Mouse (Mus musculus): ENCODE results near the gene Themis.

Gene Themis

GRCm38 (mm10) chr10:28668261-28668660, at the start of gene Themis:
TSS of gene Themis (plus strand) at chr10:28668360.
- no peak for DNase-seq

- DNase-seq: no peak
Measured at GRCm38 (mm10) chr10:28619415-28619814, 48.7 kb upstream of the Themis start.

- DNase-seq: no peak
Measured at GRCm38 (mm10) chr10:28636096-28636495, 32.1 kb upstream of the Themis start.

- no peak for DNase-seq
Measured at GRCm38 (mm10) chr10:28641887-28642286, 26.3 kb upstream of the Themis start.

GRCm38 (mm10) chr10:28647855-28648254, 20.3 kb upstream of the Themis start:
- DNase-seq: no peak

- DNase-seq: no peak
Measured at GRCm38 (mm10) chr10:28649109-28649899, 18.9 kb upstream of the Themis start.

GRCm38 (mm10) chr10:28649900-28650160, 18.3 kb upstream of the Themis start:
- DNase-seq: no peak

- no peak for DNase-seq
Measured at GRCm38 (mm10) chr10:28651910-28652309, 16.2 kb upstream of the Themis start.

GRCm38 (mm10) chr10:28654733-28655132, 13.4 kb upstream of the Themis start:
- DNase-seq: no peak

- no peak for DNase-seq
Measured at GRCm38 (mm10) chr10:28665141-28665540, 3.0 kb upstream of the Themis start.

GRCm38 (mm10) chr10:28673931-28674330, 5.8 kb downstream of the Themis start:
- DNase-seq: no peak

GRCm38 (mm10) chr10:28675337-28675736, 7.2 kb downstream of the Themis start:
- DNase-seq: no peak

- no peak for DNase-seq
Measured at GRCm38 (mm10) chr10:28694981-28695380, 26.8 kb downstream of the Themis start.

GRCm38 (mm10) chr10:28696032-28696431, 27.9 kb downstream of the Themis start:
- DNase-seq: no peak

GRCm38 (mm10) chr10:28698175-28698574, 30.0 kb downstream of the Themis start:
- no peak for DNase-seq

GRCm38 (mm10) chr10:28721828-28722227, 53.7 kb downstream of the Themis start:
- DNase-seq: no peak

- no peak for DNase-seq
Measured at GRCm38 (mm10) chr10:28723266-28723665, 55.1 kb downstream of the Themis start.

GRCm38 (mm10) chr10:28730122-28730521, 62.0 kb downstream of the Themis start:
- DNase-seq: peak; percentile 4

GRCm38 (mm10) chr10:28737953-28738352, 69.8 kb downstream of the Themis start:
- no peak for DNase-seq

GRCm38 (mm10) chr10:28746426-28746825, 78.3 kb downstream of the Themis start:
- DNase-seq: no peak

GRCm38 (mm10) chr10:28753321-28753720, 85.2 kb downstream of the Themis start:
- DNase-seq: no peak

GRCm38 (mm10) chr10:28754927-28755326, 86.8 kb downstream of the Themis start:
- no peak for DNase-seq

- DNase-seq: no peak
Measured at GRCm38 (mm10) chr10:28776777-28777402, 108.7 kb downstream of the Themis start.

GRCm38 (mm10) chr10:28799469-28799868, 131.3 kb downstream of the Themis start:
- DNase-seq: no peak

- DNase-seq: no peak
Measured at GRCm38 (mm10) chr10:28805160-28805559, 137.0 kb downstream of the Themis start.
